Comparison of ENCODE assay signal across 13 mouse cellular contexts in genomic region chr1:174860407-174861118, GRCm38 (mm10).
DNase-seq lines count a peak whose midpoint lies in the region; ATAC-seq lines count a peak whose summit lies in the region.
"Had no signal": no experiment of that assay in that cellular context is flagged by ENCODE, and none has a peak within 500 bp of the region (broad histone marks: within the 10 kb centered on the region; RNA-seq: fewer than 3 reads in every experiment).

No protein-coding gene starts in this region.

- peak; percentile 11 to 16 for DNase-seq in cerebellum, postnatal 14 days
- DNase-seq in cerebellum, postnatal 25 days, result no peak
- DNase-seq in midbrain, embryonic 14.5 days, result peak; percentile 2
- DNase-seq in skeletal muscle tissue, adult 2 months (ENCODE audit: low read depth, low spot score), result peak; percentile 76
- DNase-seq in adrenal gland, adult 8-10 months, result no peak
- DNase-seq: cerebellum, adult 18-20 months; thymus, adult 18-20 months had no signal

- H3K9ac ChIP-seq in midbrain, embryonic 14.5 days (replicated peaks; ENCODE audit: low read length), result no peak overlapping the region
- H3K9ac ChIP-seq in midbrain, embryonic 16.5 days (ENCODE audit: low read depth, low read length), result no peak overlapping the region
- H3K9ac ChIP-seq in kidney, embryonic 16.5 days (replicated peaks; ENCODE audit: low read length), result no peak overlapping the region
- H3K9ac ChIP-seq in heart, embryonic 12.5 days, result no peak overlapping the region
- H3K9ac ChIP-seq: heart, embryonic 13.5 days; limb, embryonic 12.5 days had no signal

- no peaks in the 10 kb centered on the region for H3K36me3 ChIP-seq in midbrain, embryonic 14.5 days (ENCODE audit: control insufficient read depth, insufficient read depth, low read length)
- no peaks in the 10 kb centered on the region for H3K36me3 ChIP-seq in midbrain, embryonic 16.5 days (ENCODE audit: control insufficient read depth, insufficient read depth, low read length)
- no peaks in the 10 kb centered on the region for H3K36me3 ChIP-seq in kidney, embryonic 16.5 days (ENCODE audit: insufficient read depth, low read length)
- H3K36me3 ChIP-seq in heart, embryonic 12.5 days, result no peaks in the 10 kb centered on the region
- H3K36me3 ChIP-seq: heart, embryonic 13.5 days; limb, embryonic 12.5 days had no signal

- peak; percentile 41; the same call in 1 of the 2 replicates for ATAC-seq in midbrain, embryonic 14.5 days (ENCODE audit: low FRiP score, low TSS enrichment)
- no peak for ATAC-seq in midbrain, embryonic 16.5 days
- peak; percentile 97 for ATAC-seq in kidney, embryonic 16.5 days (ENCODE audit: low FRiP score, low TSS enrichment)
- ATAC-seq in heart, embryonic 12.5 days (ENCODE audit: insufficient number of reproducible peaks, low FRiP score), result no peak
- ATAC-seq: hindbrain, embryonic 16.5 days had no signal

- H3K4me3 ChIP-seq in midbrain, embryonic 14.5 days (replicated peaks; ENCODE audit: low read depth, low read length), result no peak overlapping the region
- no peak overlapping the region for H3K4me3 ChIP-seq in midbrain, embryonic 16.5 days (ENCODE audit: low read depth, low read length)
- no peak overlapping the region for H3K4me3 ChIP-seq in kidney, embryonic 16.5 days (ENCODE audit: low read length)
- H3K4me3 ChIP-seq in heart, embryonic 12.5 days, result no peak overlapping the region
- H3K4me3 ChIP-seq: heart, embryonic 13.5 days; limb, embryonic 12.5 days had no signal

- no peak overlapping the region for H3K4me2 ChIP-seq in midbrain, embryonic 14.5 days (ENCODE audit: low read length)
- H3K4me2 ChIP-seq in midbrain, embryonic 16.5 days (ENCODE audit: low read length), result no peak overlapping the region
- H3K4me2 ChIP-seq in kidney, embryonic 16.5 days (replicated peaks; ENCODE audit: low read depth, low read length), result no peak overlapping the region
- no peak overlapping the region for H3K4me2 ChIP-seq in heart, embryonic 12.5 days
- H3K4me2 ChIP-seq: heart, embryonic 13.5 days; limb, embryonic 12.5 days had no signal

- WGBS in midbrain, embryonic 14.5 days, result 60% methylated on average over 10 of the region's 10 CpGs
- WGBS in midbrain, embryonic 16.5 days, result 56% methylated on average over 10 of the region's 10 CpGs
- WGBS in kidney, embryonic 16.5 days, result 44% methylated on average over 10 of the region's 10 CpGs
- WGBS in heart, embryonic 12.5 days, result 66% methylated on average over 10 of the region's 10 CpGs

- no peak overlapping the region for H3K27ac ChIP-seq in midbrain, embryonic 14.5 days (replicated peaks; ENCODE audit: low read depth, low read length)
- no peak overlapping the region for H3K27ac ChIP-seq in midbrain, embryonic 16.5 days (ENCODE audit: low read length)
- no peak overlapping the region for H3K27ac ChIP-seq in kidney, embryonic 16.5 days (ENCODE audit: low read length)
- H3K27ac ChIP-seq in heart, embryonic 12.5 days (ENCODE audit: poor library complexity, severe bottlenecking), result no peak overlapping the region
- H3K27ac ChIP-seq: heart, embryonic 13.5 days; limb, embryonic 12.5 days had no signal

- no peaks in the 10 kb centered on the region for H3K9me3 ChIP-seq in midbrain, embryonic 14.5 days (ENCODE audit: control insufficient read depth, low read length)
- H3K9me3 ChIP-seq in midbrain, embryonic 16.5 days (replicated peaks; ENCODE audit: control insufficient read depth, low read length, poor library complexity, severe bottlenecking), result no peaks in the 10 kb centered on the region
- no peaks in the 10 kb centered on the region for H3K9me3 ChIP-seq in kidney, embryonic 16.5 days (ENCODE audit: low read length)
- no peaks in the 10 kb centered on the region for H3K9me3 ChIP-seq in heart, embryonic 12.5 days (replicated peaks)
- H3K9me3 ChIP-seq: heart, embryonic 13.5 days; limb, embryonic 12.5 days had no signal

- no peaks in the 10 kb centered on the region for H3K4me1 ChIP-seq in midbrain, embryonic 14.5 days (ENCODE audit: control insufficient read depth, insufficient read depth, low read length)
- H3K4me1 ChIP-seq in midbrain, embryonic 16.5 days (ENCODE audit: control insufficient read depth, insufficient read depth, low read length), result no peaks in the 10 kb centered on the region
- H3K4me1 ChIP-seq in kidney, embryonic 16.5 days (ENCODE audit: insufficient read depth, low read length), result peaks cover 8% of the 10 kb centered on the region; the same call in 1 of the 2 replicates
- H3K4me1 ChIP-seq in heart, embryonic 12.5 days (replicated peaks), result no peaks in the 10 kb centered on the region
- H3K4me1 ChIP-seq: heart, embryonic 13.5 days; limb, embryonic 12.5 days had no signal

- no peaks in the 10 kb centered on the region for H3K27me3 ChIP-seq in midbrain, embryonic 14.5 days (ENCODE audit: control insufficient read depth, insufficient read depth, low read length)
- no peaks in the 10 kb centered on the region for H3K27me3 ChIP-seq in midbrain, embryonic 16.5 days (ENCODE audit: control insufficient read depth, insufficient read depth, low read depth, low read length)
- H3K27me3 ChIP-seq in kidney, embryonic 16.5 days (ENCODE audit: insufficient read depth, low read length), result no peaks in the 10 kb centered on the region
- no peaks in the 10 kb centered on the region for H3K27me3 ChIP-seq in heart, embryonic 12.5 days (replicated peaks)
- H3K27me3 ChIP-seq: heart, embryonic 13.5 days; limb, embryonic 12.5 days had no signal

Comparison
In these comparisons a context has a peak if more than half of its experiments do, and no peak if none do; other contexts are left out.
1. DNase-seq: peak in cerebellum, postnatal 14 days (2 of 2), midbrain, embryonic 14.5 days (single experiment) and skeletal muscle tissue, adult 2 months (single experiment); none in cerebellum, postnatal 25 days (0 of 2) and adrenal gland, adult 8-10 months (single experiment).
2. ATAC-seq: peak in midbrain, embryonic 14.5 days (single experiment) and kidney, embryonic 16.5 days (single experiment); none in midbrain, embryonic 16.5 days (single experiment) and heart, embryonic 12.5 days (single experiment).